Mouse (Mus musculus) liver, embryonic 14.5 days (tissue): ENCODE results near the gene Shroom3. TPM values are rescaled to one million over a fixed set of nuclear protein-coding genes. Genes with fewer than 3 reads are reported as not detected.

Experiments
- ATAC-seq: fragments of 200-750 bp; cut with Nextera tagmentation; 2 replicates; pipeline ENCODE4 v1.8.0; 2017; ENCODE audit warnings: moderate number of reproducible peaks, mild to moderate bottlenecking, moderate library complexity; ENCODE audit not compliant: insufficient read depth
- DNase-seq, 3 experiments: peaks; one replicate each; pipeline ENCODE4 v3.0.0-alpha.2; 2012 to 2013; ENCODE audit warnings: low read depth in 3 of 3, low spot score in 3 of 3
- H3K27ac ChIP-seq: fragments of 300-500 bp; sonication (generic); 2 replicates; pipeline ENCODE4 v1.5.1; 2014; ENCODE audit warnings: moderate library complexity, mild to moderate bottlenecking, control low read depth, inconsistent platforms
- H3K27me3 ChIP-seq: fragments of 300-500 bp; sonication (generic); 2 replicates; pipeline ENCODE4 v1.6.1; 2014; ENCODE audit warnings: mild to moderate bottlenecking, low read length, moderate library complexity; ENCODE audit not compliant: control insufficient read depth, insufficient read depth
- H3K36me3 ChIP-seq: fragments of 300-500 bp; sonication (generic); replicated peaks from 2 replicates; pipeline ENCODE4 v1.6.1; 2014; ENCODE audit warnings: low read depth; ENCODE audit not compliant: control insufficient read depth, insufficient read depth
- H3K4me1 ChIP-seq, 2 experiments: fragments of 200-500 bp in 1 of 2; fragments of 300-500 bp in 1 of 2; sonication (generic) in 1 of 2; replicated peaks; 2 replicates each; pipeline ENCODE4 v1.6.1; 2012 to 2014; ENCODE audit warnings: antibody characterized with exemption in 1 of 2, inconsistent platforms in 1 of 2, low read length in 1 of 2; ENCODE audit not compliant: control insufficient read depth in 2 of 2, insufficient read depth in 2 of 2
- H3K4me2 ChIP-seq: fragments of 300-500 bp; sonication (generic); 2 replicates; pipeline ENCODE4 v1.6.1; 2014; ENCODE audit warnings: low read depth, mild to moderate bottlenecking, control low read depth, moderate library complexity
- H3K4me3 ChIP-seq, 2 experiments: fragments of 200-500 bp in 1 of 2; fragments of 300-500 bp in 1 of 2; sonication (generic) in 1 of 2; 2 replicates each; pipeline ENCODE4 v1.5.1; 2012 to 2014; ENCODE audit warnings: low read depth in 2 of 2, low read length in 2 of 2, mild to moderate bottlenecking in 2 of 2, control low read depth in 1 of 2, inconsistent platforms in 1 of 2, moderate library complexity in 1 of 2; ENCODE audit not compliant: insufficient read depth in 1 of 2
- H3K9ac ChIP-seq: fragments of 300-500 bp; sonication (generic); replicated peaks from 2 replicates; pipeline ENCODE4 v1.6.1; 2014; ENCODE audit warnings: mild to moderate bottlenecking, control low read depth, moderate library complexity
- H3K9me3 ChIP-seq: fragments of 300-500 bp; sonication (generic); 2 replicates; pipeline ENCODE4 v1.6.1; 2016; ENCODE audit warnings: low read length, mixed read lengths; ENCODE audit not compliant: control insufficient read depth
- CTCF ChIP-seq: IDR thresholded peaks from 2 replicates; pipeline ENCODE4 v1.5.1; 2016; ENCODE audit warnings: antibody characterized with exemption, low read depth, control low read depth
- EP300 ChIP-seq: IDR thresholded peaks from 2 replicates; pipeline ENCODE4 v1.6.1; 2016; ENCODE audit warnings: antibody characterized with exemption, low read depth
- WGBS: fragments of 180-500 bp; shearing (Covaris S2); extraction: QIAGEN DNeasy Blood & Tissue Kit; methylation state at CpG from one replicate; pipeline ENCODE4 v1.1.7; 2014; ENCODE audit not compliant: insufficient replicate concordance; 5-methylcytosine and 5-hydroxymethylcytosine counted together
- polyA plus RNA-seq, 2 experiments: library from polyadenylated mRNA; depleted of rRNA in 1 of 2; stranded (reverse) in 1 of 2; unstranded in 1 of 2; fragments of >200 nt; fragmentation: Nextera tagmentation in 1 of 2; extraction: Ambion mirVana in 1 of 2; gene quantifications; 2 replicates each; pipeline versions ENCODE4 v1.2.1 to v1.2.3; 2012 to 2014

Gene Shroom3
- polyA plus RNA-seq, 2 experiments = 0.11 to 0.30 TPM

DNA sequence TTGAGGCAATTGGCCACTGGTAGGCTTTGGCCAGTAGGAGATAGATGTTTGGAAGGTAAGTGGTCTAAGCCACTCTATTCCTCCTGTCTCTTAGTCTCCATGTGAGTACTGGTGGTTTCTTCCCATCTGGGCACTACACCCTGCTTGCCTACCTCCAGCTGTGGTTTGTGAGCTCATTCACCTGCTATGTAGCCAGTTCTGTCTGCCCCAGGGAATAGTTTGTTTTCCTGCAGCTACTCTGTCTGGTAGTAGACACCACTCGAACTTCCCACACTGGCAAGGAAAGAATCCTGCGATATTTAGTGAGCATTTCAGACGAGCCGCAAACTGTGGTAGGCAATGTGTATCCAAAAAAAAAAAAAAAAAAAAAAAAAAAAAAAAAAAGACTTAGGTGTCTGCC, 68.3 kb downstream of the Shroom3 start:
- Histone ChIP-seq H3K27me3 (no peaks in the 10 kb centered on the region), H3K9me3 (no peaks in the 10 kb centered on the region), H3K4me3 (no peak overlapping the region), H3K27ac (no peak overlapping the region), H3K4me2 (no peak overlapping the region), H3K4me1 (no peaks in the 10 kb centered on the region), H3K9ac (no peak overlapping the region), H3K36me3 (no peaks in the 10 kb centered on the region)
- TF ChIP-seq EP300 (no peak), CTCF (no peak)
- 57% methylated on average over 4 of the region's 4 CpGs for WGBS
- no peak for ATAC-seq
- no peak for DNase-seq

DNA sequence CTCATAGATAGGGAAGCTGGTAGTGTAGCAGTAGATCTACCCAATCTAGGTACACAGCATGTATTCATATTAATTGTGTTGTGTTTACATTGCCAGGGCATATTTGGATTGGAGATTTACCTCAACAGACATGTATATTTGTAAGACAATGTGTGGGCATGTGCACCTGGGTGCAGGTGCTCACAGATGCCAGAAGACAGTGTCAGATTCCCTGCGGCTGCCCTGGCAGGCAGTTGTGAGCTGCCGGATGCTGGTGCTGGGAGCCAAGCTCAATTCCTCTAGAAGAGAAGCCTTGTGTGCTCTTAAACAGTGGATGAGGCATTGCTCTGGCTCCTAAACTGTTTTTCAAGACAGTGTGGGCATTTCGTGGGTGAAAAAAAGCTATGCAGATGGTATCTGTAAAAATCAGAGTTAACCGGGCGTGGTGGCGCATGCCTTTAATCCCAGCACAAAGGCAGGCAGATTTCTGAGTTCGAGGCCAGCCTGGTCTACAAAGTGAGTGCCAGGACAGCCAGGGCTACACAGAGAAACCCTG, 72.1 kb downstream of the Shroom3 start:
- TF ChIP-seq EP300 (no peak), CTCF (no peak)
- no peak overlapping the region for H3K4me2 ChIP-seq
- DNase-seq (no peak), ATAC-seq (no peak)
- no peaks in the 10 kb centered on the region for H3K36me3 ChIP-seq
- H3K27ac ChIP-seq = no peak overlapping the region
- no peaks in the 10 kb centered on the region for H3K27me3 ChIP-seq
- 62% methylated on average over 7 of the region's 7 CpGs for WGBS
- H3K9ac ChIP-seq = no peak overlapping the region
- no peak overlapping the region for H3K4me3 ChIP-seq
- no peaks in the 10 kb centered on the region for H3K4me1 ChIP-seq
- H3K9me3 ChIP-seq = no peaks in the 10 kb centered on the region

DNA sequence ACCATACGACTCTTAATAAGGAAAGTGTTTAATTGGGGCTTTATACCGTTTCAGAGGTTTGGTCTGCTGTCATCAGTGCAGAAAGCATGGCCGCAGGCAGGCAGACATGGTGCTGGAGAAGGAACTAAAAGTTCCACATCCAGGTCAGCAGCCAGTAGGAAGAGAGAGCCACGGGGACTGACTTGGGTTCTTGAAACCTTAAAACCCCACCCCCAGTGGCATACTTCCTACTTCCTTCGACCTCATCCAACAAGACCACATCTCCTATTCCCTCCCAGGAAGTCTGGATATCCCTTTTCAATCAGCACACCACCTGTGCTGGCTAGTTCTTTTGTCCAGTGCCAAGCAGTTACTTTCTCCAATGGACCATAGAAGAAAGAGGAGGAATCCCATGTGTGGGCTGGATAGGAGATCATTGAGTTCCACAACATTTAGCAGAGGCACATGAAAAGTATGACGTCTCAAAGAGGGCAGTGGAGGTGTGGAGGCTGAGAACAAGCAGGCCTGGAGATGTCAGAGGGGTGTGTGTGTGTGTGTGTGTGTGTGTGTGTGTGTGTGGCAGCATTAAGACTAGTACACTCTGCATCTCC, 76.0 kb downstream of the Shroom3 start:
- H3K9me3 ChIP-seq = no peaks in the 10 kb centered on the region

DNA sequence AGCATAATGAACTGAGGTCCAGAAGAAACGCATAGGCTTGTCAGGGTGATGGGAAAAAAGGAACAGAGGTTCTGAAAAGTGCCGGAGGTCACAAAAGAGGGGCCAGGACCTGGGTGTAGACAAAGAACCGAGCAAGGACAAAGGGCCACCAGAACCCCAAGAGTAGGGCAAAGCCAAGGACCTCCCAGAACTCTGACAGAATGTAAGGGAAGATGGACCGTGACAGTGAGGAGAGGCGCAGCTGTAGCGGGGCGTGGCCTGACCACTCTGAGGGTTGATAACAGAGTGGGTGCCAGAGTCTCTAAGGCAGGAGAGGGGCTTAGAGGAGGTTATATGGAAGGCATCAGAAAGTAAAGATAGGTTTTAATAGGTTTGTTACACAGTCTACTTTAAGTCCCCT, 77.3 kb downstream of the Shroom3 start:
- H3K4me2 ChIP-seq = no peak overlapping the region
- WGBS = 58% methylated on average over 7 of the region's 7 CpGs
- no peaks in the 10 kb centered on the region for H3K9me3 ChIP-seq
- no peaks in the 10 kb centered on the region for H3K36me3 ChIP-seq
- H3K9ac ChIP-seq = no peak overlapping the region
- H3K27ac ChIP-seq = no peak overlapping the region
- H3K4me3 ChIP-seq = no peak overlapping the region
- TF ChIP-seq EP300 = no peak
- no peak for TF ChIP-seq CTCF
- no peaks in the 10 kb centered on the region for H3K27me3 ChIP-seq
- 0 out of 4 replicates have a peak, but pooled peaks cover 0 to 5% of the 10 kb centered on the region in 2 experiments for H3K4me1 ChIP-seq
- ATAC-seq = no peak
- DNase-seq = no peak

More for the DNA sequence above, 76.0 kb downstream of the Shroom3 start:
- Histone ChIP-seq H3K4me3 (no peak overlapping the region), H3K4me1 (0 out of 4 replicates have a peak, but pooled peaks cover 0 to 5% of the 10 kb centered on the region in 2 experiments), H3K27me3 (no peaks in the 10 kb centered on the region), H3K27ac (no peak overlapping the region), H3K9ac (no peak overlapping the region), H3K4me2 (no peak overlapping the region), H3K36me3 (no peaks in the 10 kb centered on the region)
- DNase-seq (no peak), ATAC-seq (no peak)
- 58% methylated on average over 6 of the region's 6 CpGs for WGBS
- no peak for TF ChIP-seq EP300
- no peak for TF ChIP-seq CTCF

DNA sequence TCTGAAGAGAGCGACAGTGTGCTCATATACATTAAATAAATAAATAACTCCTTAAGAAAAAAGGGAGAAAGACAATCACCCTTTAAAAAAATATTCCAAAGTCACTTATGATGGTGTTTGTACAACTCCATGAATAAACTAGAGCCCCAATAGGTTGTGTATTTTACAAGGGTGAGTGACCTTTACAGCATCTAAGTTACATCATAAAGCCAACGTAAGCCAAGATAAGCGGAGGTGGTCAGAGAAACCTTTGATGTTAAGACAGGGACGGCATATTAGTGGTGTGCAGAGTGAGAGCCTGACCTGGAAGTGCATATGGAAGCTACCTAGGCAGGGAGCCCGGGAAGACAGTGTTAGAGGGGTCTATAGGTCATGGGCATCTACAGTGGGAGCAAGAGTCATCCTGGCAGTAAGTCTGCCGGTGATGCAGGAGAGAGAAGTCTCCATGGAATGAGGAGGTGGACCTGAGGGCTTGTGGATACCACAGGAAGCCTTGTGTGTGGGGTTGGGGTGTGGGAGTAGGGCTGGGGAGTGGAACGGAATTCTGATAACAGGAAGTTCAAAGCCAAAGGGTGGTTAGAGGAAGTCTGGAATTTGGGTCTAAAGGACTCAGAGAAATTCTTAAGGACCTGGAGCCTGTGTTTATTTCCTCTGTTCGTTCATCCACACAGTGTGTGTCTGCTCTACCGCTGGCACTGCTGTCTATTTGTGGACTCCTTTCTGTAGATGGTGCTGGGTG, 78.5 kb downstream of the Shroom3 start:
- no peak overlapping the region for H3K4me2 ChIP-seq
- 43% methylated on average over 9 of the region's 9 CpGs for WGBS
- no peak for TF ChIP-seq CTCF
- TF ChIP-seq EP300 = no peak
- no peak for DNase-seq
- no peak overlapping the region for H3K27ac ChIP-seq
- H3K4me1 ChIP-seq = 0 out of 4 replicates have a peak, but pooled peaks cover 0 to 5% of the 10 kb centered on the region in 2 experiments
- H3K9ac ChIP-seq = no peak overlapping the region
- H3K9me3 ChIP-seq = no peaks in the 10 kb centered on the region
- ATAC-seq = no peak
- H3K4me3 ChIP-seq = no peak overlapping the region
- H3K27me3 ChIP-seq = no peaks in the 10 kb centered on the region
- no peaks in the 10 kb centered on the region for H3K36me3 ChIP-seq
